Mouse (Mus musculus) hindbrain, embryonic 10.5 days (tissue): ENCODE results near the gene Olfr191. TPM values are rescaled to one million over a fixed set of nuclear protein-coding genes. Genes with fewer than 3 reads are reported as not detected.

Experiments
- DNase-seq: peaks from one replicate; pipeline ENCODE4 v3.0.0-alpha.2; 2017; ENCODE audit warnings: low spot score
- H3K27ac ChIP-seq: fragments of 300-500 bp; sonication (generic); 2 replicates; pipeline ENCODE4 v1.5.1; 2016; ENCODE audit warnings: mild to moderate bottlenecking, moderate library complexity
- H3K27me3 ChIP-seq: fragments of 300-500 bp; sonication (generic); 2 replicates; pipeline ENCODE4 v1.6.1; 2016; ENCODE audit warnings: mild to moderate bottlenecking; ENCODE audit not compliant: poor library complexity, insufficient read depth, severe bottlenecking
- H3K36me3 ChIP-seq: fragments of 300-500 bp; sonication (generic); 2 replicates; pipeline ENCODE4 v1.6.1; 2016; ENCODE audit warnings: mild to moderate bottlenecking, moderate library complexity
- H3K4me1 ChIP-seq: fragments of 300-500 bp; sonication (generic); replicated peaks from 2 replicates; pipeline ENCODE4 v1.6.1; 2016; ENCODE audit warnings: mild to moderate bottlenecking
- H3K4me3 ChIP-seq: fragments of 300-500 bp; sonication (generic); 2 replicates; pipeline ENCODE4 v1.5.1; 2016; ENCODE audit warnings: mild to moderate bottlenecking, moderate library complexity
- H3K9me3 ChIP-seq: fragments of 300-500 bp; sonication (generic); 2 replicates; pipeline ENCODE4 v1.6.1; 2016; ENCODE audit warnings: mild to moderate bottlenecking, moderate library complexity
- WGBS: fragments of 180-500 bp; shearing (Covaris S2); methylation state at CpG from one replicate; pipeline ENCODE4 v1.1.7; 2016; 5-methylcytosine and 5-hydroxymethylcytosine counted together
- polyA plus RNA-seq: library from polyadenylated mRNA; unstranded; fragments of >200 nt; fragmentation: Nextera tagmentation; extraction: Ambion mirVana; gene quantifications from 2 replicates; pipeline ENCODE4 v1.2.1, GENCODE M21; 2016

Gene Olfr191
- polyA plus RNA-seq, 1 experiment from 2014 or later, result not detected

DNA sequence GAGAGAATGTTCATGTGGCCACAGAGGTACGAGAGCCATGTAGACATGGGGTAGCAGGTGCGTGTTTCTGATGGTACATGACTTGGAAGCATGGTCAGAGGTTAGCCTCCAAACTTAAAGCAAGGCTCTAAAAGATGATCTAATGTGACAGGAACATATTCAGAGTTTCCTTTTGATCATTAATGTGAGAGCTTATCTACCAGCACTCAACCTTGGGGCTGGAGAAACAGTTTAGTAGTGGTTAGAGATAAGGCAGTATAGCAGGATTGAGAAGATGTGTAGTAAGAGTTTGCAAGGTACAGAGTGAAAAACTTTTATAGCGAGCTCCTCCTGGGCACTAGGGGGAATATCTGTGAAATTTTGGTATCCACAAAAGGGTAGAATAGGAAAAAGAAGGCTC, 43.8 kb downstream of the Olfr191 start:
- 84% methylated on average over 3 of the region's 3 CpGs for WGBS
- no peaks in the 10 kb centered on the region for H3K36me3 ChIP-seq
- H3K4me3 ChIP-seq, result no peak overlapping the region
- H3K4me1 ChIP-seq, result no peaks in the 10 kb centered on the region
- H3K9me3 ChIP-seq, result no peaks in the 10 kb centered on the region
- H3K27ac ChIP-seq, result no peak overlapping the region
- DNase-seq, result no peak
- H3K27me3 ChIP-seq, result no peaks in the 10 kb centered on the region

DNA sequence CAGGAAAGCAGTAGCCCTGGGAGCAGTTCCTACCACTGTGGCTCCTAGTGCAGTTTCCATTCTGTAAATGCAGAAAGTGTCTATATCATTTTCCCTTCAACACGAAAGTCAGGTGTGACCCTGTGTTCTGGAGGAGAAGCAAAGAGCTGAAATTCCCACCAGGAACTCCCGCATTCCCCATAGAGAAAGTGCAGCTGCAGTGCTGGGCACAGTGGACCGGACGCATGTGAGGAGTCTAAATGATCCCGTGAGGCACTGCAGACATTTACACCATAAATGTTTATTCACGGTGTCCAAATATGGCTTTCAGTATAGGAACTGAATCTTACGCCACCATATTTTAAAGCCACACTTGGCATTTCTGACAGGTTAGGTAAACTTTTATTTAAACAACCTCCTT, 49.9 kb downstream of the Olfr191 start, which contains the start of gene Olfr187:
Olfr187 (minus strand) TSS at position 58 of the 400 bp plus-strand sequence.
- H3K27me3 ChIP-seq, result no peaks in the 10 kb centered on the region
- 86% methylated on average over 7 of the region's 7 CpGs for WGBS

More for the DNA sequence above, 49.9 kb downstream of the Olfr191 start, which contains the start of gene Olfr187:
- no peak within 1 kb of the TSS for H3K4me3 ChIP-seq
- no peaks in the 10 kb centered on the region for H3K9me3 ChIP-seq
- H3K36me3 ChIP-seq, result no peaks in the 10 kb centered on the region
- no peak within 1 kb of the TSS for H3K27ac ChIP-seq
- no peak for DNase-seq
- H3K4me1 ChIP-seq, result no peaks in the 10 kb centered on the region

Other genes starting within 250 kb of the Olfr191 start
- gene Olfr177, start 215.1 kb downstream of the Olfr191 start, polyA plus RNA-seq, result not detected in 2 replicates
- gene Olfr178, start 197.8 kb downstream of the Olfr191 start, polyA plus RNA-seq, result not detected in 2 replicates
- not detected in 2 replicates for gene Olfr181, start 161.1 kb downstream of the Olfr191 start, polyA plus RNA-seq
- gene Olfr180, start 160.4 kb downstream of the Olfr191 start, polyA plus RNA-seq, result not detected in 2 replicates
- gene Olfr183, start 94.5 kb downstream of the Olfr191 start, polyA plus RNA-seq, result not detected in 2 replicates
- not detected in 2 replicates for gene Olfr186, start 59.5 kb downstream of the Olfr191 start, polyA plus RNA-seq
- not detected in 2 replicates for gene Olfr187, start 50.1 kb downstream of the Olfr191 start, polyA plus RNA-seq
- gene Olfr190, start 11.8 kb downstream of the Olfr191 start, polyA plus RNA-seq, result not detected in 2 replicates
- gene Olfr193, start 22.1 kb upstream of the Olfr191 start, polyA plus RNA-seq, result not detected in 2 replicates
- not detected in 2 replicates for gene Olfr194, start 31.2 kb upstream of the Olfr191 start, polyA plus RNA-seq
- gene Olfr195, start 57.2 kb upstream of the Olfr191 start, polyA plus RNA-seq, result not detected in 2 replicates
- not detected in 2 replicates for gene Olfr196, start 80.6 kb upstream of the Olfr191 start, polyA plus RNA-seq
- not detected in 2 replicates for gene Olfr198, start 113.7 kb upstream of the Olfr191 start, polyA plus RNA-seq
- not detected in 2 replicates for gene Olfr199, start 129.9 kb upstream of the Olfr191 start, polyA plus RNA-seq
- gene Olfr201, start 182.8 kb upstream of the Olfr191 start, polyA plus RNA-seq, result not detected in 2 replicates
- not detected in 2 replicates for gene Olfr202, start 197.0 kb upstream of the Olfr191 start, polyA plus RNA-seq
- not detected in 2 replicates for gene Olfr203, start 209.1 kb upstream of the Olfr191 start, polyA plus RNA-seq
- gene Olfr204, start 228.4 kb upstream of the Olfr191 start, polyA plus RNA-seq, result not detected in 2 replicates
- not detected in 2 replicates for gene Olfr205, start 241.3 kb upstream of the Olfr191 start, polyA plus RNA-seq